Mouse (Mus musculus): ENCODE data around the gene Cyp2d26. TPM values are rescaled to one million over a fixed set of nuclear protein-coding genes. Genes with fewer than 3 reads are reported as not detected.

The Cyp2d26 gene
- not detected in 2 replicates for polyA plus RNA-seq (2016; fragmentation: Nextera tagmentation; extraction: Ambion mirVana)

GRCm38 (mm10) chr15:82794277-82794676 lies at the start of gene Cyp2d26:
Gene Cyp2d26 (minus strand): TSS chr15:82794294.
- Histone ChIP-seq H3K36me3 (replicated peaks) (no peaks in the 10 kb centered on the region), H3K4me1 (no peaks in the 10 kb centered on the region), H3K27ac (no peak within 1 kb of the TSS), H3K9ac (no peak within 1 kb of the TSS), H3K9me3 (no peaks in the 10 kb centered on the region), H3K27me3 (no peaks in the 10 kb centered on the region), H3K4me2 (no peak within 1 kb of the TSS), H3K4me3 (replicated peaks) (no peak within 1 kb of the TSS)
- WGBS, result 90% methylated on average over 5 of the region's 5 CpGs
- ATAC-seq (ENCODE audit: low FRiP score), result no peak

GRCm38 (mm10) chr15:82839146-82839545 lies 45.1 kb upstream of the Cyp2d26 start:
- H3K4me1 ChIP-seq, result no peaks in the 10 kb centered on the region
- no peak overlapping the region for H3K9ac ChIP-seq

GRCm38 (mm10) chr15:82829917-82830316 lies 35.8 kb upstream of the Cyp2d26 start:
- Histone ChIP-seq H3K9me3 (no peaks in the 10 kb centered on the region), H3K9ac (no peak overlapping the region), H3K4me2 (no peak overlapping the region), H3K27me3 (no peaks in the 10 kb centered on the region), H3K4me1 (no peaks in the 10 kb centered on the region), H3K27ac (no peak overlapping the region), H3K36me3 (replicated peaks) (0 out of 2 replicates have a peak, but pooled peaks cover 2% of the 10 kb centered on the region), H3K4me3 (replicated peaks) (no peak overlapping the region)
- 88% methylated on average over 6 of the region's 6 CpGs for WGBS
- ATAC-seq (ENCODE audit: low FRiP score), result no peak

More at GRCm38 (mm10) chr15:82839146-82839545, 45.1 kb upstream of the Cyp2d26 start:
- Histone ChIP-seq H3K9me3 (no peaks in the 10 kb centered on the region), H3K27ac (no peak overlapping the region), H3K27me3 (no peaks in the 10 kb centered on the region), H3K36me3 (replicated peaks) (peaks cover 5% of the 10 kb centered on the region; the same call in 1 of the 2 replicates), H3K4me2 (no peak overlapping the region), H3K4me3 (replicated peaks) (no peak overlapping the region)
- ATAC-seq (ENCODE audit: low FRiP score), result no peak
- WGBS, result 93% methylated on average over 3 of the region's 3 CpGs

GRCm38 (mm10) chr15:82825866-82826265 lies 31.8 kb upstream of the Cyp2d26 start:
- H3K27me3 ChIP-seq, result no peaks in the 10 kb centered on the region
- H3K27ac ChIP-seq, result no peak overlapping the region

GRCm38 (mm10) chr15:82822347-82822746 lies 28.3 kb upstream of the Cyp2d26 start:
- Histone ChIP-seq H3K4me1 (peaks cover 4% of the 10 kb centered on the region), H3K27ac (no peak overlapping the region), H3K27me3 (no peaks in the 10 kb centered on the region), H3K36me3 (replicated peaks) (0 out of 2 replicates have a peak, but pooled peaks cover 7% of the 10 kb centered on the region), H3K9me3 (no peaks in the 10 kb centered on the region), H3K4me3 (replicated peaks) (no peak overlapping the region), H3K4me2 (no peak overlapping the region), H3K9ac (no peak overlapping the region)
- 75% methylated on average over 3 of the region's 4 CpGs for WGBS
- no peak for ATAC-seq (ENCODE audit: low FRiP score)

More at GRCm38 (mm10) chr15:82825866-82826265, 31.8 kb upstream of the Cyp2d26 start:
- H3K36me3 ChIP-seq (replicated peaks), result 0 out of 2 replicates have a peak, but pooled peaks cover 7% of the 10 kb centered on the region
- no peak overlapping the region for H3K4me2 ChIP-seq
- no peaks in the 10 kb centered on the region for H3K9me3 ChIP-seq
- no peak overlapping the region for H3K4me3 ChIP-seq (replicated peaks)
- H3K4me1 ChIP-seq, result peaks cover 4% of the 10 kb centered on the region
- H3K9ac ChIP-seq, result no peak overlapping the region
- ATAC-seq (ENCODE audit: low FRiP score), result no peak

GRCm38 (mm10) chr15:82821657-82822056 lies 27.6 kb upstream of the Cyp2d26 start:
- Histone ChIP-seq H3K9ac (no peak overlapping the region), H3K36me3 (replicated peaks) (0 out of 2 replicates have a peak, but pooled peaks cover 7% of the 10 kb centered on the region), H3K27me3 (no peaks in the 10 kb centered on the region), H3K27ac (no peak overlapping the region), H3K4me1 (peaks cover 4% of the 10 kb centered on the region), H3K4me2 (no peak overlapping the region), H3K4me3 (replicated peaks) (no peak overlapping the region), H3K9me3 (no peaks in the 10 kb centered on the region)
- no peak for ATAC-seq (ENCODE audit: low FRiP score)
- WGBS, result 92% methylated on average over 1 of the region's 1 CpGs

- H3K4me2 ChIP-seq, result no peak overlapping the region
- H3K27ac ChIP-seq, result no peak overlapping the region
- ATAC-seq (ENCODE audit: low FRiP score), result no peak
- no peak overlapping the region for H3K4me3 ChIP-seq (replicated peaks)
- no peaks in the 10 kb centered on the region for H3K27me3 ChIP-seq
- H3K9ac ChIP-seq, result no peak overlapping the region
- peaks cover 22% of the 10 kb centered on the region for H3K36me3 ChIP-seq (replicated peaks)
- H3K9me3 ChIP-seq, result no peaks in the 10 kb centered on the region
- 87% methylated on average over 4 of the region's 4 CpGs for WGBS
- H3K4me1 ChIP-seq, result no peaks in the 10 kb centered on the region
Measured at GRCm38 (mm10) chr15:82815296-82815695, 21.2 kb upstream of the Cyp2d26 start.

GRCm38 (mm10) chr15:82814806-82815205 lies 20.7 kb upstream of the Cyp2d26 start:
- 65% methylated on average over 4 of the region's 4 CpGs for WGBS
- no peak overlapping the region for H3K9ac ChIP-seq
- H3K27ac ChIP-seq, result no peak overlapping the region
- H3K36me3 ChIP-seq (replicated peaks), result peaks cover 27% of the 10 kb centered on the region
- peaks cover 2% of the 10 kb centered on the region for H3K4me1 ChIP-seq
- no peaks in the 10 kb centered on the region for H3K27me3 ChIP-seq
- H3K4me3 ChIP-seq (replicated peaks), result no peak overlapping the region
- no peaks in the 10 kb centered on the region for H3K9me3 ChIP-seq
- 0 out of 2 replicates have a peak, but pooled peaks have one; percentile 41 for ATAC-seq (ENCODE audit: low FRiP score)
- H3K4me2 ChIP-seq, result no peak overlapping the region

GRCm38 (mm10) chr15:82814321-82814720 lies 20.2 kb upstream of the Cyp2d26 start:
- no peak overlapping the region for H3K9ac ChIP-seq
- H3K4me1 ChIP-seq, result peaks cover 7% of the 10 kb centered on the region
- WGBS, result 88% methylated on average over 7 of the region's 7 CpGs
- H3K36me3 ChIP-seq (replicated peaks), result peaks cover 31% of the 10 kb centered on the region
- ATAC-seq (ENCODE audit: low FRiP score), result no peak
- H3K4me2 ChIP-seq, result no peak overlapping the region
- no peaks in the 10 kb centered on the region for H3K9me3 ChIP-seq
- no peak overlapping the region for H3K27ac ChIP-seq
- H3K4me3 ChIP-seq (replicated peaks), result no peak overlapping the region
- H3K27me3 ChIP-seq, result no peaks in the 10 kb centered on the region

- Histone ChIP-seq H3K27ac (no peak overlapping the region), H3K4me3 (replicated peaks) (no peak overlapping the region), H3K9me3 (no peaks in the 10 kb centered on the region), H3K27me3 (no peaks in the 10 kb centered on the region), H3K4me1 (peaks cover 7% of the 10 kb centered on the region), H3K9ac (no peak overlapping the region), H3K36me3 (replicated peaks) (peaks cover 36% of the 10 kb centered on the region), H3K4me2 (no peak overlapping the region)
- no peak for ATAC-seq (ENCODE audit: low FRiP score)
- WGBS, result 95% methylated on average over 1 of the region's 1 CpGs
Measured at GRCm38 (mm10) chr15:82810556-82810955, 16.5 kb upstream of the Cyp2d26 start.

- H3K4me1 ChIP-seq, result peaks cover 7% of the 10 kb centered on the region
- peaks cover 36% of the 10 kb centered on the region for H3K36me3 ChIP-seq (replicated peaks)
- WGBS, result 81% methylated on average over 6 of the region's 6 CpGs
- ATAC-seq (ENCODE audit: low FRiP score), result no peak
- no peak overlapping the region for H3K27ac ChIP-seq
- no peak overlapping the region for H3K9ac ChIP-seq
- no peaks in the 10 kb centered on the region for H3K9me3 ChIP-seq
- no peaks in the 10 kb centered on the region for H3K27me3 ChIP-seq
- no peak overlapping the region for H3K4me3 ChIP-seq (replicated peaks)
- no peak overlapping the region for H3K4me2 ChIP-seq
Measured at GRCm38 (mm10) chr15:82809511-82809910, 15.4 kb upstream of the Cyp2d26 start.

- 84% methylated on average over 5 of the region's 5 CpGs for WGBS
- Histone ChIP-seq H3K4me2 (no peak overlapping the region), H3K9ac (no peak overlapping the region), H3K36me3 (replicated peaks) (peaks cover 30% of the 10 kb centered on the region), H3K27me3 (no peaks in the 10 kb centered on the region), H3K9me3 (no peaks in the 10 kb centered on the region), H3K4me1 (peaks cover 7% of the 10 kb centered on the region), H3K4me3 (replicated peaks) (no peak overlapping the region), H3K27ac (no peak overlapping the region)
- no peak for ATAC-seq (ENCODE audit: low FRiP score)
Measured at GRCm38 (mm10) chr15:82806969-82807763, 13.1 kb upstream of the Cyp2d26 start.
